Mouse (Mus musculus): ENCODE data around the gene Fbxo28.

Fbxo28 gene

GRCm38 (mm10) chr1:182284795-182285194, 56.6 kb downstream of the Fbxo28 start:
- no peak for DNase-seq

GRCm38 (mm10) chr1:182283231-182283630, 58.2 kb downstream of the Fbxo28 start:
- no peak for DNase-seq

- DNase-seq: peak; percentile 94 to 95
These were observed 59.0 kb downstream of the Fbxo28 start, which contains the start of gene Degs1 for GRCm38 (mm10) chr1:182282091-182283075. Gene Degs1 (minus strand): TSS chr1:182282804.

- peak in 1 of 2 experiments; percentile 30 for DNase-seq
These were observed 60.1 kb downstream of the Fbxo28 start for GRCm38 (mm10) chr1:182281251-182281711.

- DNase-seq: peak in 1 of 2 experiments; percentile 48
These were observed 60.9 kb downstream of the Fbxo28 start for GRCm38 (mm10) chr1:182280577-182280976.

- no peak for DNase-seq
These were observed 61.4 kb downstream of the Fbxo28 start for GRCm38 (mm10) chr1:182280046-182280445.

- no peak for DNase-seq
These were observed 62.0 kb downstream of the Fbxo28 start for GRCm38 (mm10) chr1:182279436-182279835.

GRCm38 (mm10) chr1:182275109-182275508, 66.3 kb downstream of the Fbxo28 start:
- no peak for DNase-seq

GRCm38 (mm10) chr1:182271632-182272031, 69.8 kb downstream of the Fbxo28 start:
- DNase-seq: peak; percentile 13 to 65

GRCm38 (mm10) chr1:182271130-182271529, 70.3 kb downstream of the Fbxo28 start:
- DNase-seq: peak; percentile 67 to 88

GRCm38 (mm10) chr1:182268317-182268716, 73.1 kb downstream of the Fbxo28 start:
- DNase-seq: peak; percentile 75 to 93

- no peak for DNase-seq
These were observed 75.4 kb downstream of the Fbxo28 start for GRCm38 (mm10) chr1:182266028-182266525.

Measured in kidney, postnatal 25 days (tissue).